Mouse (Mus musculus) forebrain, postnatal 0 days (tissue): ENCODE measurements around the gene Acr. TPM values are rescaled to one million over a fixed set of nuclear protein-coding genes. Genes with fewer than 3 reads are reported as not detected.

Experiments used
- ATAC-seq: fragments of 200-750 bp; cut with Nextera tagmentation; 2 replicates; pipeline ENCODE4 v1.8.0; 2017; ENCODE audit warnings: mild to moderate bottlenecking, moderate library complexity
- DNase-seq: peaks from one replicate; pipeline ENCODE4 v3.0.0-alpha.2; 2015
- H3K27ac ChIP-seq: fragments of 300-500 bp; sonication (generic); 2 replicates; pipeline ENCODE4 v1.5.1; 2014; ENCODE audit warnings: low read depth, mild to moderate bottlenecking, antibody characterized with exemption, low read length, moderate library complexity, mixed read lengths
- H3K27me3 ChIP-seq: fragments of 300-500 bp; sonication (generic); 2 replicates; pipeline ENCODE4 v1.6.1; 2014; ENCODE audit warnings: mild to moderate bottlenecking, low read length, mixed read lengths; ENCODE audit not compliant: insufficient read depth
- H3K36me3 ChIP-seq: fragments of 300-500 bp; sonication (generic); 2 replicates; pipeline ENCODE4 v1.6.1; 2014; ENCODE audit warnings: mild to moderate bottlenecking, moderate library complexity; ENCODE audit not compliant: insufficient read depth
- H3K4me1 ChIP-seq: fragments of 300-500 bp; sonication (generic); 2 replicates; pipeline ENCODE4 v1.6.1; 2014; ENCODE audit warnings: antibody characterized with exemption; ENCODE audit not compliant: insufficient read depth
- H3K4me2 ChIP-seq: fragments of 300-500 bp; sonication (generic); 2 replicates; pipeline ENCODE4 v1.6.1; 2014; ENCODE audit warnings: low read depth, mild to moderate bottlenecking, moderate library complexity
- H3K4me3 ChIP-seq: fragments of 300-500 bp; sonication (generic); 2 replicates; pipeline ENCODE4 v1.5.1; 2014; ENCODE audit warnings: low read depth, low read length, mixed read lengths
- H3K9ac ChIP-seq: fragments of 300-500 bp; sonication (generic); 2 replicates; pipeline ENCODE4 v1.6.1; 2014; ENCODE audit warnings: mild to moderate bottlenecking
- H3K9me3 ChIP-seq: fragments of 300-500 bp; sonication (generic); 2 replicates; pipeline ENCODE4 v1.6.1; 2016; ENCODE audit warnings: low read length
- CTCF ChIP-seq: sonication (generic); IDR thresholded peaks from 2 replicates; pipeline ENCODE4 v1.5.1; 2016; ENCODE audit warnings: antibody characterized with exemption, control low read depth, low read depth
- WGBS: fragments of 180-500 bp; shearing (Covaris S2); extraction: QIAGEN DNeasy Blood & Tissue Kit; methylation state at CpG from one replicate; pipeline ENCODE4 v1.1.7; 2014; 5-methylcytosine and 5-hydroxymethylcytosine counted together
- polyA plus RNA-seq: library from polyadenylated mRNA; unstranded; fragments of >200 nt; fragmentation: Nextera tagmentation; extraction: Ambion mirVana; gene quantifications from 2 replicates; pipeline ENCODE4 v1.2.1, GENCODE M21; 2015
- total RNA-seq: library from RNA; depleted of rRNA; stranded (reverse); fragments of >200 nt; gene quantifications from 2 replicates; pipeline ENCODE4 v1.2.3, GENCODE M21; 2014

The Acr gene
- total and polyA plus RNA-seq, 2 experiments from 2014 or later: 2.0 to 3.6 TPM

- Histone ChIP-seq H3K9ac (no peak overlapping the region), H3K4me1 (peaks cover 5% of the 10 kb centered on the region; the same call in 1 of the 2 replicates), H3K27me3 (no peaks in the 10 kb centered on the region), H3K4me2 (no peak overlapping the region), H3K4me3 (no peak overlapping the region), H3K9me3 (no peaks in the 10 kb centered on the region), H3K27ac (no peak overlapping the region), H3K36me3 (peaks cover 18% of the 10 kb centered on the region)
- no peak for ATAC-seq
- WGBS: 87% methylated on average over 5 of the region's 5 CpGs
- no peak for TF ChIP-seq CTCF
- DNase-seq: no peak
These were observed 21.0 kb downstream of the Acr start for GRCm38 (mm10) chr15:89589146-89589545.

DNA sequence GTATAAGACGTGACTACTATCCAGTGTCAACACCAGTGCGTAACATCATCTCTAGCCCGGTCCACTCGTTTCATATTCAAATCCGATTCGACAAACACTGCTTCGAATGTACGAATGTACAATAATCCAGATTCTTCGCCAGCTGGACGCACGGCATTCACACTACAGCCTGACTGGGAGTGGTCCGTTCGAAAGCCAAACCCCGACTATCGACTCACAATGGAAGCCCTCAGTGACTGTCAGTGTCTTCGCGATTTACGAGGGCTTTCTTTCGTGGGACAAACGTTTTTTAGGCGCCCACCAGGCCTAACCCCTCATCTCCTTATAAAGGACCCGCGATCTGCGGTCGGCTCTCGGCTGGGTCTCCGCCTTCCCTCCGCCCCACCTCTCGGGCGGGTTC is 23.2 kb downstream of the Acr start:
- peak overlapping the region; percentile 70 for H3K4me3 ChIP-seq
- peaks cover 11% of the 10 kb centered on the region for H3K36me3 ChIP-seq
- H3K4me2 ChIP-seq: peak overlapping the region; percentile 91
- peak overlapping the region; percentile 72 for H3K9ac ChIP-seq
- H3K27me3 ChIP-seq: no peaks in the 10 kb centered on the region
- ATAC-seq: peak; percentile 36
- H3K9me3 ChIP-seq: no peaks in the 10 kb centered on the region
- DNase-seq: no peak
- WGBS: under 1% methylated on average over 30 of the region's 30 CpGs
- H3K4me1 ChIP-seq: peaks cover 5% of the 10 kb centered on the region; the same call in 1 of the 2 replicates
- peak overlapping the region; percentile 80 for H3K27ac ChIP-seq
- no peak for TF ChIP-seq CTCF

- 2% methylated on average over 35 of the region's 35 CpGs for WGBS
These were observed 23.8 kb downstream of the Acr start, which contains the start of gene Rabl2 for GRCm38 (mm10) chr15:89591723-89592455. Gene Rabl2, minus strand, starts transcription at chr15:89591923.

DNA sequence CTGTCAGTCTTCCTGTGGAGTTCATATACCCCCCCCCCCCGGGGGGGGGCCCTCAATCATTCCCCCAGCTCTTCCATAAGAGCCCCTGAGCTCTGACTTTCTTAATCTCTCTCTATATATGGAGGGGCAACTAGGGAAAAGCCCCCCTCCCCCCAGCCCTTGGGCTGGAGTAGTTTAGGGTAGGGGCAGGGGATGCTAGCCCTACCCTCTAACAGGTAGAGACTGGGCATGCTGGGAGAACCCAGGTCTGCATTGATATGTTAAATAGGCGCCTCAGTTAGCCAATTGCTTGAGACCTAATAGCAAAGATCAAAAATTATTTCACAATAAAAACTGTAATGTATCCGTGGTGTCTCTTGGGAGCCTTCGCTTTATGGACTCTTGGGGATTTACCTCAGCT is 24.4 kb downstream of the Acr start:
- Histone ChIP-seq H3K9ac (peak overlapping the region; percentile 72; the same call in 1 of the 2 replicates), H3K9me3 (no peaks in the 10 kb centered on the region), H3K4me2 (peak overlapping the region; percentile 91), H3K4me1 (peaks cover 5% of the 10 kb centered on the region; the same call in 1 of the 2 replicates), H3K27ac (no peak overlapping the region), H3K27me3 (no peaks in the 10 kb centered on the region), H3K36me3 (no peaks in the 10 kb centered on the region; the same call in 1 of the 2 replicates), H3K4me3 (0 out of 2 replicates have a peak overlapping the region, but pooled peaks have one; percentile 70)
- TF ChIP-seq CTCF: no peak
- 46% methylated on average over 4 of the region's 4 CpGs for WGBS
- DNase-seq: no peak
- ATAC-seq: no peak

More at GRCm38 (mm10) chr15:89591723-89592455, 23.8 kb downstream of the Acr start, which contains the start of gene Rabl2:
- DNase-seq: peak; percentile 91
- H3K36me3 ChIP-seq: peaks cover 7% of the 10 kb centered on the region; the same call in 1 of the 2 replicates
- H3K27me3 ChIP-seq: no peaks in the 10 kb centered on the region
- peak within 1 kb of the TSS; percentile 80 for H3K27ac ChIP-seq
- peak within 1 kb of the TSS; percentile 91 for H3K4me2 ChIP-seq
- H3K4me3 ChIP-seq: peak within 1 kb of the TSS; percentile 70
- H3K9me3 ChIP-seq: no peaks in the 10 kb centered on the region
- H3K9ac ChIP-seq: peak within 1 kb of the TSS; percentile 72
- peak; percentile 96 for ATAC-seq
- peak; percentile 38; the same call in 1 of the 2 replicates for TF ChIP-seq CTCF
- H3K4me1 ChIP-seq: peaks cover 5% of the 10 kb centered on the region; the same call in 1 of the 2 replicates

- 60% methylated on average over 12 of the region's 12 CpGs for WGBS
- no peak overlapping the region for H3K4me3 ChIP-seq
- no peak for DNase-seq
These were observed 37.9 kb downstream of the Acr start for GRCm38 (mm10) chr15:89605822-89606570.

GRCm38 (mm10) chr15:89607480-89607879 is 39.4 kb downstream of the Acr start:
- Histone ChIP-seq H3K4me1 (no peaks in the 10 kb centered on the region), H3K27me3 (no peaks in the 10 kb centered on the region), H3K9ac (no peak overlapping the region), H3K36me3 (no peaks in the 10 kb centered on the region), H3K4me3 (no peak overlapping the region), H3K9me3 (no peaks in the 10 kb centered on the region), H3K27ac (no peak overlapping the region), H3K4me2 (no peak overlapping the region)
- ATAC-seq: no peak
- 90% methylated on average over 8 of the region's 8 CpGs for WGBS
- DNase-seq: no peak
- TF ChIP-seq CTCF: no peak

More at GRCm38 (mm10) chr15:89605822-89606570, 37.9 kb downstream of the Acr start:
- Histone ChIP-seq H3K9me3 (no peaks in the 10 kb centered on the region), H3K4me1 (no peaks in the 10 kb centered on the region), H3K27ac (no peak overlapping the region), H3K9ac (no peak overlapping the region), H3K36me3 (no peaks in the 10 kb centered on the region), H3K4me2 (no peak overlapping the region), H3K27me3 (no peaks in the 10 kb centered on the region)
- TF ChIP-seq CTCF: 0 out of 2 replicates have a peak, but pooled peaks have one; percentile 32
- no peak for ATAC-seq

- H3K4me1 ChIP-seq: no peaks in the 10 kb centered on the region
- TF ChIP-seq CTCF: no peak
- H3K27ac ChIP-seq: no peak overlapping the region
- H3K9me3 ChIP-seq: no peaks in the 10 kb centered on the region
- no peaks in the 10 kb centered on the region for H3K36me3 ChIP-seq
- no peak overlapping the region for H3K4me3 ChIP-seq
- WGBS: 88% methylated on average over 9 of the region's 9 CpGs
- no peaks in the 10 kb centered on the region for H3K27me3 ChIP-seq
- DNase-seq (no peak), ATAC-seq (no peak)
- H3K9ac ChIP-seq: no peak overlapping the region
- H3K4me2 ChIP-seq: no peak overlapping the region
These were observed 39.8 kb downstream of the Acr start for GRCm38 (mm10) chr15:89607888-89608287.
